Mouse (Mus musculus): Measurements from ENCODE around the gene Sctr. TPM values are rescaled to one million over a fixed set of nuclear protein-coding genes. Genes with fewer than 3 reads are reported as not detected.

Sctr gene
- total and polyA plus RNA-seq, 2 experiments from 2014 or later, result 0.93 to 2.0 TPM

- ATAC-seq, result no peak
- WGBS, result 46% methylated on average over 9 of the region's 9 CpGs
Observed at GRCm38 (mm10) chr1:120037021-120037683, 30.5 kb downstream of the Sctr start.

GRCm38 (mm10) chr1:120038594-120038993 lies 31.9 kb downstream of the Sctr start:
- DNase-seq (ENCODE audit: low spot score), result no peak
- no peak for TF ChIP-seq CTCF (IDR thresholded peaks at IDR 0.05; ENCODE audit: low read depth)

More at GRCm38 (mm10) chr1:120037021-120037683, 30.5 kb downstream of the Sctr start:
- Histone ChIP-seq H3K27ac (no peak overlapping the region), H3K27me3 (ENCODE audit: insufficient read depth, low read length) (no peaks in the 10 kb centered on the region), H3K4me1 (ENCODE audit: insufficient read depth, low read length) (no peaks in the 10 kb centered on the region), H3K9ac (replicated peaks; ENCODE audit: low read length) (no peak overlapping the region), H3K36me3 (ENCODE audit: insufficient read depth, low read length) (no peaks in the 10 kb centered on the region), H3K9me3 (ENCODE audit: low read length) (no peaks in the 10 kb centered on the region), H3K4me2 (ENCODE audit: low read depth, low read length) (no peak overlapping the region), H3K4me3 (ENCODE audit: low read length) (no peak overlapping the region)
- no peak for TF ChIP-seq CTCF (IDR thresholded peaks at IDR 0.05; ENCODE audit: low read depth)
- peak; percentile 60 for DNase-seq (ENCODE audit: low spot score)

GRCm38 (mm10) chr1:120042421-120042820 lies 35.7 kb downstream of the Sctr start:
- no peak overlapping the region for H3K4me3 ChIP-seq (ENCODE audit: low read length)
- no peak for TF ChIP-seq CTCF (IDR thresholded peaks at IDR 0.05; ENCODE audit: low read depth)
- ATAC-seq (no peak), DNase-seq (ENCODE audit: low spot score) (no peak)
- no peaks in the 10 kb centered on the region for H3K36me3 ChIP-seq (ENCODE audit: insufficient read depth, low read length)
- WGBS, result 72% methylated on average over 8 of the region's 8 CpGs
- no peak overlapping the region for H3K27ac ChIP-seq
- H3K4me2 ChIP-seq (ENCODE audit: low read depth, low read length), result no peak overlapping the region
- no peaks in the 10 kb centered on the region for H3K4me1 ChIP-seq (ENCODE audit: insufficient read depth, low read length)
- no peaks in the 10 kb centered on the region for H3K27me3 ChIP-seq (ENCODE audit: insufficient read depth, low read length)
- H3K9me3 ChIP-seq (ENCODE audit: low read length), result no peaks in the 10 kb centered on the region
- no peak overlapping the region for H3K9ac ChIP-seq (replicated peaks; ENCODE audit: low read length)

More at GRCm38 (mm10) chr1:120038594-120038993, 31.9 kb downstream of the Sctr start:
- Histone ChIP-seq H3K9ac (replicated peaks; ENCODE audit: low read length) (no peak overlapping the region), H3K27ac (no peak overlapping the region), H3K4me3 (ENCODE audit: low read length) (no peak overlapping the region), H3K4me2 (ENCODE audit: low read depth, low read length) (no peak overlapping the region), H3K4me1 (ENCODE audit: insufficient read depth, low read length) (no peaks in the 10 kb centered on the region), H3K36me3 (ENCODE audit: insufficient read depth, low read length) (no peaks in the 10 kb centered on the region), H3K27me3 (ENCODE audit: insufficient read depth, low read length) (no peaks in the 10 kb centered on the region), H3K9me3 (ENCODE audit: low read length) (no peaks in the 10 kb centered on the region)
- ATAC-seq, result no peak
- WGBS, result 65% methylated on average over 9 of the region's 9 CpGs

GRCm38 (mm10) chr1:120044584-120044983 lies 37.9 kb downstream of the Sctr start:
- no peak for TF ChIP-seq CTCF (IDR thresholded peaks at IDR 0.05; ENCODE audit: low read depth)
- WGBS, result 88% methylated on average over 16 of the region's 16 CpGs
- Histone ChIP-seq H3K4me2 (ENCODE audit: low read depth, low read length) (no peak overlapping the region), H3K4me1 (ENCODE audit: insufficient read depth, low read length) (no peaks in the 10 kb centered on the region), H3K36me3 (ENCODE audit: insufficient read depth, low read length) (no peaks in the 10 kb centered on the region), H3K27me3 (ENCODE audit: insufficient read depth, low read length) (no peaks in the 10 kb centered on the region), H3K9ac (replicated peaks; ENCODE audit: low read length) (no peak overlapping the region), H3K4me3 (ENCODE audit: low read length) (no peak overlapping the region), H3K9me3 (ENCODE audit: low read length) (no peaks in the 10 kb centered on the region), H3K27ac (no peak overlapping the region)
- DNase-seq (ENCODE audit: low spot score), result no peak
- no peak for ATAC-seq

- no peak for DNase-seq (ENCODE audit: low spot score)
- no peaks in the 10 kb centered on the region for H3K36me3 ChIP-seq (ENCODE audit: insufficient read depth, low read length)
Observed at GRCm38 (mm10) chr1:120047325-120047724, 40.6 kb downstream of the Sctr start.

GRCm38 (mm10) chr1:120051070-120051469 lies 44.4 kb downstream of the Sctr start:
- Histone ChIP-seq H3K9ac (replicated peaks; ENCODE audit: low read length) (no peak overlapping the region), H3K4me2 (ENCODE audit: low read depth, low read length) (no peak overlapping the region), H3K27me3 (ENCODE audit: insufficient read depth, low read length) (no peaks in the 10 kb centered on the region), H3K36me3 (ENCODE audit: insufficient read depth, low read length) (no peaks in the 10 kb centered on the region), H3K4me3 (ENCODE audit: low read length) (no peak overlapping the region), H3K4me1 (ENCODE audit: insufficient read depth, low read length) (no peaks in the 10 kb centered on the region), H3K9me3 (ENCODE audit: low read length) (no peaks in the 10 kb centered on the region), H3K27ac (no peak overlapping the region)
- DNase-seq (ENCODE audit: low spot score) (no peak), ATAC-seq (no peak)
- TF ChIP-seq CTCF (IDR thresholded peaks at IDR 0.05; ENCODE audit: low read depth), result no peak
- 19% methylated on average over 1 of the region's 1 CpGs for WGBS

More at GRCm38 (mm10) chr1:120047325-120047724, 40.6 kb downstream of the Sctr start:
- Histone ChIP-seq H3K9me3 (ENCODE audit: low read length) (no peaks in the 10 kb centered on the region), H3K27ac (no peak overlapping the region), H3K4me1 (ENCODE audit: insufficient read depth, low read length) (no peaks in the 10 kb centered on the region), H3K27me3 (ENCODE audit: insufficient read depth, low read length) (no peaks in the 10 kb centered on the region), H3K9ac (replicated peaks; ENCODE audit: low read length) (no peak overlapping the region), H3K4me3 (ENCODE audit: low read length) (no peak overlapping the region), H3K4me2 (ENCODE audit: low read depth, low read length) (no peak overlapping the region)
- no peak for ATAC-seq
- TF ChIP-seq CTCF (IDR thresholded peaks at IDR 0.05; ENCODE audit: low read depth), result no peak

- WGBS, result 88% methylated on average over 6 of the region's 6 CpGs
- no peak overlapping the region for H3K27ac ChIP-seq
- no peak for TF ChIP-seq CTCF (IDR thresholded peaks at IDR 0.05; ENCODE audit: low read depth)
- ATAC-seq, result no peak
- H3K4me2 ChIP-seq (ENCODE audit: low read depth, low read length), result no peak overlapping the region
- DNase-seq (ENCODE audit: low spot score), result no peak
- no peak overlapping the region for H3K9ac ChIP-seq (replicated peaks; ENCODE audit: low read length)
- no peaks in the 10 kb centered on the region for H3K9me3 ChIP-seq (ENCODE audit: low read length)
- no peaks in the 10 kb centered on the region for H3K4me1 ChIP-seq (ENCODE audit: insufficient read depth, low read length)
- no peaks in the 10 kb centered on the region for H3K27me3 ChIP-seq (ENCODE audit: insufficient read depth, low read length)
- H3K36me3 ChIP-seq (ENCODE audit: insufficient read depth, low read length), result no peaks in the 10 kb centered on the region
- H3K4me3 ChIP-seq (ENCODE audit: low read length), result no peak overlapping the region
Observed at GRCm38 (mm10) chr1:120054997-120055396, 48.3 kb downstream of the Sctr start.
